Mouse (Mus musculus) heart, adult 8-10 months (tissue): ENCODE data around the gene Ttbk1. TPM values are rescaled to one million over a fixed set of nuclear protein-coding genes. Genes with fewer than 3 reads are reported as not detected.
A peak's percentile ranks its signal among the peaks of the same experiment; 100 is the strongest.
"Not testable (repeated sequence)": the region's sequence is repeated elsewhere in the genome, so short reads cannot be mapped to it uniquely, and the experiment has no call there.

ENCODE experiments used
- DNase-seq: peaks from one replicate; pipeline ENCODE4 v3.0.0; 2022; ENCODE audit warnings: low spot score
- total RNA-seq, 4 experiments: library from RNA; stranded (reverse); gene quantifications; 2 replicates each; pipeline ENCODE4 v1.2.4; 2022

Ttbk1 gene
- total RNA-seq: under 1 TPM; 0.11 to 0.41 (median 0.24) TPM

DNA sequence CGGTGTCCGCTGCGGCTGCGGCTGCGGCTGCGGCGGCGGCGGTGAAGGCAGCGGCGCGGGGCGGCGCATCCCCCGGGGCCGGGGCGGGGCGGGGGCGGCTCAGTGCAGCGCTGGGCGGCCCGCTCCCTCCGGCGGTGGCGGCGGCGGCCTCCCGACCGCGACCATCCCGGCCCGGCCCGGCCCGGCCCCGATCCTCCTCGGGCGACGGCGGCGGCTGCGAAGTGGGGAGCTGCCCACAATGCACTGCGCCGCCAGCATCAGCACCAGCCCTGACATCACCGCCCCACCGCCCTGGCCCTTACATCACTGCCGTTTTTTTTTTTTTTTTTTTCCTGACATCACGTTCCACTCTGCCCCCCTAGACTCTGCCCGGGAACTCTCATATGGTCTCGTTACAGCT lies at the start of gene Ttbk1:
TSS of gene Ttbk1 (minus strand) at position 245 of the 400 bp plus-strand sequence.
- no peak for DNase-seq

DNA sequence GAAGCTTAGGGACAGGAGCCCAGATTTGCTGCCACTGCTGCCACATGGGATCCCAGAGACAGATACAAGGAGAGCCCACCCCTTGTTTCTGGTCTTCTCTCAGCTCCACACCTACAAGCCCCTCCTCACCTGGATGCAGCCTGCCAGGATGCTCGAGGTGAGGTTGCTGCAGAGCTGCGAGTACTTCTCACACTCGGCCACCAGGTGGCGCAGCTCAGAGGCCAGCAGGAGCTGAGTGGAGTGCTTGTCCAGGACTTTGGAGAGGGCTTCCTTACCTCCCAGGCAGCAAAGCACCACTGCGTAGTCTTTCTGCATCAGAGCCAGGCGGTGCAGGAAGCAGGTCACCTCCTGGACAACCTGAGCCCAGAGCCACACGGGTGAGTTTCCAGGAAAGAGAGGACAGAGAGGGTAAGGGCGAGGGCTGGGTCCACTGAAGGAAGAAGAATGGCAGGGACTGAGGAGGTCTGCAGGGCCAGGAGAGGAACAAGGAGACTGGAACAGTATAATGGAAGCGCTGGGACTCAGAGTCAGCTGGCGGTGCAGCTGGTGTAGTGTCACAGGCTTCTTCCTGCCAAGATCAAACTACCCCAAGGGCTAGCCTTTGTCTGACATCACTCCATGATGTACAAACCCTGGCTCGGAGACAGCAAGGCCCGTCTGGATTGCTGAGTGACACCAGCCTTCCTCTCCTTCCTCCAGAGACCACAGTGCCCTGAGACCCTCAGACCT lies 38.3 kb upstream of the Ttbk1 start:
- peak; percentile 52 for DNase-seq

DNA sequence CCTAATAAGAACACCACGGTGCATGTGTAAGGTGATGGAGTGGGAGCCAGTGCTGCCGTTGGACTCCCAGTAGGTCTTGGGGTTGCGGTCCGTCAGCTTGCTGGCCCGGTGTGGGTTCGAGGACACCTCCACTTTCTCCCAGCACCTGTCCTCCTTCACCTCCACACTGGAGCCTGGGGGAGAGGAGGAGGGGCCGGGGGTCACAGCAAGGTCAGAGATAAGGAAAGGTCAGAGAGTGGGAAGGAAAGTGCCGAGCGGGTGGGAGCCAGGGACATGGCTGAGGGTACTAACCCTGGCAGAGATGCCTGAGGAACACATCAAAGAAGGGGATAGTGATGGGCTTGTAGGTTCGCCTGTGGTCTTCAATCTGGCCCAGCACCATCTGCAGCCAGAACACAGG lies 37.6 kb upstream of the Ttbk1 start:
- no peak for DNase-seq

DNA sequence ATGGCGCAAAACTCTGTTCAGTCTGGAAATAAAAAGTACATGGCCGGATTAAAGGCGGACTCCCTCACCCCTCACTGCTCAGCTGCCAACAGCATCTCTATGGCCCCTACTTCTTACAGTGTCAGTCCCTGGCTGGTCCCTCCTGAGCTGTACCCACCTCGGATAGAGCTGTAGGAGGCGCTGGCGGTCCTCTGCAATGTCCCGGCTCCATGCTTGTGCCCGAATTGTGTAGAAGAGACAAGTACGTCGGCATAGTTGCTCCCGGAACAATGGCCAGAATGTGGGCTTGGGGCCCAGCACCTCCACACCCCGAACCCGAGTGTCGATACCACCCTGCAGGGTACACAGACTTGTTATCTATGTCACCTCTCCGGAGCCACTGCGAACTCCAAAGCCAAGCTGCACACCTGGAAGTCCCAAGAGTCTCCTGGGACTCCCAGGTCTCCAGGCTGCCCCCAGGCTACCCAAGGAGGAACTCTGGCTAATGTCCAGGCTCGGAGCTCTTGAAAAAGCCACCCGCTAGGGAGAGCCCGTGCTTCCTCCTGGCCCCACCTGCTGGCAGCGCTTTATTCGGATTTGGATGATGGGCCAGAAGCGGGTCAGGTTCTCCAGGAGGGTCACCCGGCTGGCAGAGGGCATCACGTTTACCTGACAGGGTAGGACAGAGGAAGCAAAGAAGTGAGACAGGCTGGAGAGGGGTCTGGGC lies 34.6 kb upstream of the Ttbk1 start:
- DNase-seq: no peak

DNA sequence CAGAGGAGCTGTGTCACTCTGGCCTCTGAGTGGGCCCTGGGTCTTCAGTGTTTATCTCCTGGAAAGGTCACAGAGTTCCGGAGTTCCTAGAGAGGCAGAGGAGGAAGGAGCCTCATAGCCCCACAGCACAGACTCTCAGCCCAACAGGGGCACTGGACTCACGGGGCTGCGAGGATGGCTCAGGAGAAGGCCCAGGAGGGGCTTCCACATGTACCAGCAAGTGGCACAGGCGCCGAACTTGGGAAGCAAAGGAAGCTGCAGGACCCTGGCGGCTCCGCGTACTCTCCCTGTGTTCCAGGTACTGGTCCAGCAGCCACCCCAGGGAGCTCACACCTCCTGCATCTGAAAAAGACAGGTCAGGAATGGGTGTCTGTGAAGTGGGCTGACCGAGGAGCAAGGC lies 33.7 kb upstream of the Ttbk1 start:
- DNase-seq: no peak

DNA sequence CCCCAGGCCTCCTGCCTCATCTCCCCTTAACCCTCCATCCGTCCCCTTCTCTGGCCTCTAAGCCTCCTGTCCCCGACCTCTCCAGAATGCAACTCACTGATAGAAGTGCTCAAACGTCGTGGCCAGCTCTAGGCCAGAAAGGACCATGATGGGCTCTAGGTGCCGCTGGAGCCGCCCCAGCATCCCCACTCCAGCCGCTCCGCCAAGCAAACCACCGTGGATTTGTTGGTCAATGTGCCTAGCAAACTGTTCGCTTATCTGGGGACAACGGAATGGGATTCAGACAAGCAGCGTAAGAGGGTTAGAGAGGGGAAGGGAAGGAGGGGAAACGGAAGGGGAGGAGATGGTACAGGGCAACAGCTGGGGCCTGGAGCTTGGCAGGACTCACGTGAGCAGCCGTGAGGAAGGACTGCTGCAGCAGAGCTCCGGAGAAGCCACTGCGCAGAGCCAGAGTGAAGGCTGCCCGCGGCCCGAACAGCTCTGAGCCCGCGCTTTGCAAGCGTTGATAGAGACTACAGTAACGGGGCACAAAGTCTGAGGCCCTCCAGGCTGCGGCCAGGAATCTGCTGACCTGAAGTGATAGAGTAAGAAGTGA lies 33.0 kb upstream of the Ttbk1 start:
- no peak for DNase-seq

DNA sequence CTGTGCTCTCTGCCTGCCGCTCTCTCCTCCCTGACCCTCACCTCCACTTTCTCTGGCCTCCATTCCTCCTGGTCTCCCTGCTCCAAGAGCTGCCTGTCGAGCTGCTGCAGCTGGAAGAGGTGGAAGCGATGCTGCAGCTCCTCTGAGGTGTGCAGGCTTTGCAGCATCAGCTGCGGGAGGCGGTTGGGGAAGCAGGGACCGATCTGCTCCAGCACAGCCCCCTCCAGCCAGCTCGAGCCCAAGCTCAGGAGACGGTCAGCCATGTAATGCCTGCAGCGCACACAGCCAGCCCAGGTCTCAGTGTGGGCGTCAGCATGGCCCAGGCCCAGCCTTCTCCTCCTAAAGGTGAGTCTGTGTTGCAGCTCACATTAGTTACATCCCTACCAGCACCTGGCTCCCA lies 32.5 kb upstream of the Ttbk1 start:
- no peak for DNase-seq

DNA sequence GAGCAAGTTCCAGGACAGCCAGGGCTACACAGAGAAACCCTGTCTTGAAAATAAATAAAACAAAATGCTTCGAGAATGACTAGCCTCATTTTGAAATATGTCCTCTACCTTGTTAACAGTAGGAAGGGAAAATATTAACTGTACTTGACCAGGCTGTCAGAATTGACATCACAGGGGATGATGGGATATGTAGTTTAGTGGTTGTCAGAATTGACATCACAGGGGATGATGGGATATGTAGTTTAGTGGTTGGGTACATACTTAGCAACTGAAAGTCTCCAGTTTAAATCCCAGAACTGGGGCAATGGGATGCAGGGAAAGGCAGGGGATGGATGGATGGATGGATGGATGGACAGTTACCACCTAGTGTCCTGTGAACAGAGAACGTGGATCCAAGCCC lies 25.9 kb upstream of the Ttbk1 start:
- DNase-seq: no peak

DNA sequence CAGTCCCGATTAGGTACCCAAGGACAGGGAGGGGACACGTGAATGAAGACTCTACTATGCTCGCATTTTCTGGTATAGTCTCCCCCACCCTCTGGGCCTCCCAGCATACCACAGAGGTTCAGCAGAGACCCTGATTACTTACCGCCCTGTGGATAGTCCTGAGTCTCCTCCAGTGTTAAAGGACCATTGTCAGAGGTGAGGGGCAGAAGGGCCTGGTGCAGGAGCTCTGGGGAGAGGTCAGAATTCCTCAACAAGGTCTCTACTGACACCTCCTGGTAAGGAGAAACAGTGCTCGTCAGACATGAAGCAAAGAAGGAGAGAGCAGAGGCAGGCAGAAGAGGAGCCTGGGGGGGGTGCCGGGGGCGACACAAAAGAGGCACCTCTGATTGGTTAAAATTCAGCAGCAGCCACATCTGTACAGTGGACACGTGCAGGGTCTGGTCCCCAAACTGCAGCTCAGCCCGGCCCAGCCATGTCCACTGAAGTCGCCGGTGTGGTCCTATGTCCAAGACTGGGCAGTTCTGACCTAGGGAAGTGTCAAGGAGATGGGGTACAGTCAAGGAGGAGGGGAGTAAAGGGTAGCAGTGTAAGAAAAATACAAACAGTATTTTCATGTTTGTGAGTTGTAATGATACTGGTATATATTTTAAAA lies 23.7 kb upstream of the Ttbk1 start:
- no peak for DNase-seq

DNA sequence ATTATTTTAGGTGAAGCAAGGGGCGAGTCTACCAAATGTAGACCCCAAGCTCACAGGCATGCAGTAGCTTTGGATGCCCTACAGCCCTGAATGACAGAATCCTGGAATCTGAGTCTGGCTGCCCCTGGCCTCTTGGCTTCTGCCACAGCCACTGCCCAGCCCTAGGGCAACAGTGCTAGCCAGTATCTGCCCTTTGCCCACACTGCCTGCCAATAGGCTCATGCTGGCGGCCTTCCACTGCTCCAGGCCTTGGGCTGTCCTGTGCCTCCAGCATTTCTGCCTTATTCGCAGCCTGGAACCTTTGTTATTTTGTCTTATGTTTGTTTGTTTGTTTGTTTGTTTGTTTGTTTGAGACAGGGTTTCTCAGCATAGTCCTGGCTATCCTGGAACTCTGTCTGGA lies 18.1 kb upstream of the Ttbk1 start:
- DNase-seq: peak; percentile 27

DNA sequence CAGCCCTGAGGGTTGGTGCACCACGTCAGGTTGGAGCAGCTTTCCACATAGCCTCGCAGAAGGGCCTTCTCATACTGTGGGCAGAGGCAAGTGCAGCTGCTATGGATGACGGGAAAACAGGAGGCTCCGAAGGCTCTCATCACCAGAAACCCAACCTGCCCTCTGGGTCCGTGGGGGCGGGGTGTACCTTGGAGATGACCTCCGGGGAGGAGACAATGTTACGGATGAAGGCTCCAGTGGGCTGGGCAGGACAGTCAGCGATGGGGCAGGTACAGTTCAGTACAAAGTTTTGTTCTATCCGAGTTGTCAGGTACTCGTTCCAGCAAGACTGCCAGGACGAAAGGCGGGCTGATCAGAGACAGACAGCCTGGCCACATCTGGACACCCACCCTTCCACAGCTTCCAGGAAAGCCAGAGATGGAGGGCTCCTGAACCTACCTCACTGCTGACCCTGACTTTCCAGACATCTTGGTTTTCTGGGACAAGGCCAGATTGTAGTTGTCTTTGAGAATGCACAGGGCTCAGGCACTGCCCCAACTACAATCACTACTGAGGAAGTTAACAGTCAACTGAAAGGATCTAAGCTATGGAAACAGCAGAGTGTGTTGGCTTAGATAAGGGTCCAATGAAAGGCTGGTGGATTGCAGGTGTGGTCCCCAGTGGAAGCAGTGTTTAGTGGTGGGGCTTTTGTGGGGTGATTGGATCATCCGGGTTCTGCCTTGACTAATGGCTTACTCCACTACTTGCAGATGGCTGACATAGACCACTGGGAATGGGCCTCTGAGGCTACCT lies 16.6 kb upstream of the Ttbk1 start:
- DNase-seq: no peak

DNA sequence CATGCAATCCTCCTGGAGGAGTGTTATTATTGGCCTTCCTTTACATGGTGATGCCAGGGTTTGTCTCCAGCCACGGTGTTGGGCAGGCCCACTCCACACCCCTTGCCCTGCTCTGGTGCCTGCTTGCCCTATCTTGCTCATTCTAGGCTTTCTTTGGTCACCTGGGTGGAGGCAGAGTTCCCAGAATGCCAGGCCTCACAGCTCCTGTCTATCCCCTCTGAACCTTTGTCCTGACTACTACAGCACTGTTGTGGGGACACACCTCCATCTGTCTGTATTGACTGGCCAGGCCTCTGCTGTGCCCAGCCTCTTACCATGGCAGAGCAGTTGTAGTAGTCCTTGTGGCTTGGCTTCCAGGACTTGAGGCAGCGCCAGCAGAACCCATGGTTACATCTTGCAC lies 15.3 kb upstream of the Ttbk1 start:
- DNase-seq: no peak

DNA sequence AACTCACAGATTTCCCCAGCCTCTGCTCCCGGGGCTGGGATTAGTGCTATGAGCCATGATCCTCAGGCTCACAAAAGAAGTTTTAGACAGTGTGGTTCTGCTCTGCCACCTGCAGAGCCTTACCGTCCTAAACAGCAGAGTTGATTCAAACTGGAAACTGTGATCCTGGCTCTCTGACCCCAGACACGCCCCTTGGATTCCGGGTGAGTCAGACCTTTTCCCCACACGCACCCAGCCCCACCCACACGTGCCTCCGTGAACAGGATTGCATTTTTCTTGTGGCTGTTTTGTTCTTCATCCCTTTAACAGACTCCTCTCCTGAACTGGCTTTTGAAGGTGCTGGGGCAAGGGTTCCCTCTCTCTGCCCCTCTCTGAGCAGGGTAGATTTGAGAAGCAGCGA lies 10.5 kb upstream of the Ttbk1 start:
- DNase-seq: no peak

DNA sequence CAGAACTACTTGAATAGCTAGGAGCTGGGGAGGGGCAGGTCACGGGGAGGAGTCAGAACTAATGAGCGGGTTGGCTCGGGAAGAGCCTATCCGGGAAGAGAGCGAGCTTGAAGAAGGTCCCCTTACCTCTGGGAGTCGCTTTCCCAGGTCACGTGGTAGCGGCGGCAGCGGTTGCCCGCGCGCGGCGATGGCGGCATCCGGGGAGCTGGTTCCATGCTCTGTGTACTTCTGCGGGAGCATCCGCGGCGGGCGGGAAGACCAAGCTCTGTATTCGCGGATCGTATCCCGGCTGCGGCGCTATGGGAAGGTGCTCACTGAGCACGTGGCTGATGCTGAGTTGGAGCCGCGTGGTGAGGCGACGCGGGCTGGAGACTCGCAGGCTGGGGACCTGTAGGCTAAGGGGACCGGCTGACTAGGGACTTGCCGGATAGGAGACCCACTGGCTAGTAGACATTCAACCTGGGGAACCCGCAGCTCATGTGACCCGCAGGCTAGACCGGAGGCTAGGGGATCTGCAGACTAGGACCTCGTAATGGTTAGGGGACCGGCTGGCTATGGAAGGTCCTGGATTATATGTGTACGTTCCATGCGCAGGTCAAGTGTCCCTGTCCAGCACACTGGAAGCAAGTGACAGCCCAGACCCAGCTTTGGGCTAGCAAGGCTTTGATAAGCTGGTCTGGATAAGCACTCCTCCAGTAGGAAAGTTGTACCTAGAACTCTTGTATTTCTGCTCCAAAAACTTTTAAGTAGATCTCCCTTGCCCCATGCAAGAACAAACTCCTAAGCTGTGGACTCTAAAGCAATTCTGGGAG lies 9.4 kb upstream of the Ttbk1 start, which contains the start of gene Dnph1:
TSS of gene Dnph1 (plus strand) at position 89 of the 812 bp plus-strand sequence.
- DNase-seq: peak; percentile 44

DNA sequence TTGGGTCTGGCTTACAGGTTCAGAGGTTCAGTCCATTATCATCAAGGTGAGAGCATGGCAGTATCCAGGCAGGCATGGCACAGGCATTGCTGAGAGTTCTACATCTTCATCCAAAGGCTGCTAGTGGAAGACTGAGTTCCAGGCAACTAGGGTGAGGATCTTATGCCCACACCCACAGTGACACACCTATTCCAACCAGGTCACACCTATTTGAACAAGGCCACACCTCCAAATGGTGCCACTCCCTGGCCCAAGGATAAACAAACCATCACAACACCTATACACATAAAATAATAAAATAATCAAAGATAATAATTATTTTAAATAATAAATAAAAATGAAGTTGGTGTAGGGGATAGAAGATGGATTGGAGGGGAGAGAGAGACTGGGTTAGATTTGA lies 8.6 kb upstream of the Ttbk1 start:
- DNase-seq: not testable (repeated sequence)

DNA sequence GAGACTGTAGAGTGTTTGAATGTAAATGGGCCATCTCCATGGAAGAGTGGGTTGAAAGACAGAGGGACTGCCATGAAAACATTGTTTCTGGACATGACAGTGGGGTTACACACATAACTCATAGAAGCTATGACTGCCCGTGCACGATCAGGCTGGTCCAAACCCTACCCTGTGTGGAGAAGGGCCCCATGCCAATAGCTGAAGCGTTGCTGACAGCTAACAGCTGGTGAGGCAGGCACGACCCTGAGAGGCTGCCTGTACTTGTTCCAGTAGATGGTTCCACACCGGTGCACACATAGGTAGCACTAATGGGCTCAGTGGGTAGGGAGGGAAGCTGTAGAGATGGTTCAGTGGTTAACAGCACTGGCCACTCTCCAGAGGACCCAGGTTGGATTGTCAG lies 8.0 kb upstream of the Ttbk1 start:
- DNase-seq: no peak

DNA sequence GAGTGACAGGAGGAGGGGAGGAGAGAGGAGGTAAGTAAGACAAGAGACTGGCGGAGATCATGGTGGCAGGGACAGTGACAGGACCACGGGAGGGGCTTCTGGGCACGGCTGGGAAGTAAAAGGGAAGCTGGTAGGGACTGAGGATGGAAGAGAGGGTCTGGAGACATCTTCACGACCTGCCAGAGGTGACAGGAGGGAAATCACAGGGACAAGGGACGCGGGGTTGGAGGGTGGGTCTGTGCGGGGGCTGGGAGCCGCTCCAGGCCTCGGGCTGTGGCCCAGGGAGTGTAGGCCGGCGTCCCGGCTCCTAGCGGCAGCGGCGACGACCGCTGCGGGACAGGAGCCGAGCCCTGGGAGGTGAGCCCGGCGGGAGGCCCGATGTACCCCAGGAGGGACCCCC lies 480 bp downstream of the Ttbk1 start:
- no peak for DNase-seq

DNA sequence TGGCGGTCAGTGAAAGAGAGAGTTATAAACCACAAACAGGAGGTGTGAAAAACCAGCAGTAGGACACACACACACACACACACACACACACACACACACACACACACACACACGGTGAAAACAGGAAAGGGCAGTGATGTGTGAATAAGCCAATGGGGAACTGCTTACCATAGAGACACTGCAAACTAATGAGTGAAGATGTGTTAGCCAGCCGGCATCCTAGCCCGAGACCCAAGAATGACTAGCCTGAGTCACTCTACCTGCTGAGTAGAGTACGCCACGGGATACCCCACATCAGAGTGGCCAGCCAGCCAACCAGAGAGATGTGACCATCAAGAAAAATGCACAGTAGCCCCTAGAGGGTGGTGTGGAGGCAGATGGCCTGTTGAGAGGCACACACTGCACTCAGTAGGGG lies 3.0 kb downstream of the Ttbk1 start:
- no peak for DNase-seq

DNA sequence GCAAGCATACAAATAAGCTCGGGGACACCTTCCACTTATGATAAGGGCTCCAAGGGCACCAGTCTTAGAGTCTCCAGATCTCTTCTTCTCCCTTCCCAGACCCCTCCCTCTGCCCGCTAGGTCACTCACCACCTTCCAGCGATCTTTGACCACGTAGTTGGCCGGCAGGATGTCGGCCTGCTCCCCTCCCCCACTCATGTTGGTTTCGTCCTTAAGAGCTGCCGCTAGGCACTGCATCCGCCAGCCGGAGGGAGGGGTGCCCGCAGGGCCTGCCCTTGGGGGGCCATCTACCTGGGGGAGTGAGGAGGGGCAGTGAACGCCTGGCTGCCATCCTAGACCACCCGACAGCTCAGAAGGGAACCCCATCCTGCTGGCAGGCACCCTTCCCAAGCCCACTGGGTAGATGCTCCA lies 3.4 kb downstream of the Ttbk1 start:
- no peak for DNase-seq

DNA sequence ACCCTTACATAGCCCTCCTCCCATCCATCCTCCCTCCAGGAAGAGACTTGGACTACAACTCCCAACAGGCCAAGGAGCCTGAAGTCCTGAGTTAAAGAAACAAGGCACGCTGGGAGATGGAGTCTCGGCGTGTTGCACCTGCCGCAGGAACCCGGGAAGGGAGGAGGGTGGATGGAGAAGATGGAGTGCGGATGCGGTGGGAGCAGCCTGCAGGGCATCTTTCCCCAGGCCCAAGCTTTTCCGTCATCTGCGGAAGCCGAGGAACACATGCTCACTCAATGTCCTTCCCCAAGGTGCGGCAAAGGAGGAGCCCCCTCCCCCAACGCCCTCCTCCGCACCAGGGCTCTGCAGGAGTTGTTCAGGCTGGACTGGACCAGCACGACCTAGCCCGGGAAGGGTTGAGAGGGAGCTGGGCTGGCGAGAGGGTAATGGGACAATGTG lies 3.9 kb downstream of the Ttbk1 start:
- no peak for DNase-seq

DNA sequence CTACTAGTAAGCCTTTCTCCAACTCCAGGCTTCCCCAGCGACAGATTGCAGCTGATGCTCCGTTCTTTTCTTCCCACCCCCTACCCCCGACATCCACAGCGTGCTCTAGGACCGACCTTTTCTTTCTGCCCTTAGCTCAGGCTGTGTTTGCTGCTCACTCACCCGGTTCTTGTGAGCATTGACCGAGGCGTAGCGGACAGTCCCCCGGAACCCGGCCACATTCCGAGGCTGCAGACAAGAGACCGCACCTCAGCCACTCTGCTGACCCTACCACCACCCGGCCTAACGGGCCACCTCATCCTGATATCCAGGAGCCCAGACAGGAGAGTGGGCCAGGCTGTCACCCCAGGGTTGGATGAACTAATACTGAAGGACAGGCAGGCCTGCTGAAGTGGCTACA lies 10.2 kb downstream of the Ttbk1 start:
- no peak for DNase-seq
